Mouse (Mus musculus) right cerebral cortex, postnatal 14 days (tissue): ENCODE data around the gene Adamts1.

Experiments used
- DNase-seq: peaks from one replicate; pipeline ENCODE4 v3.0.0; 2022

The Adamts1 gene

DNA sequence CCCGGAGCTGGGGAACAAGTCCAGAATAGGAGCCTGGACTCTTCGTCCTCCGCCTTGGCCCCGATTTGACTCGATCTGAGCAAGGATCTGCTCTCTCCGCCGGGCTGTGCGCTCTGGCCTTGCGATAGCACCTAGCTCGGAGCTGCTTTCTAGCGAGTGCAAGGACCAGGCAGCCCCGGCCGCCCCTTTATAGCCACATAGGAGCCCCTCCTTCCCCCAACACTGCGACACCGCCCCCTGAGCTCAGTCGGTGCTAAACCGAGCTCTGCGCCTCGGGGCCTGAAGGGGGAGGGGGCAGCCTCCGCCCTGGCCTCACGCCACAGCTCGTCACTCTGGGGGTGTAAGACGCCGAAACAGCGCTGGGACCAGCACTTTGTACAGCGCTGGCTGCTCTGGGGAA, at the start of gene Adamts1:
Gene Adamts1 (minus strand): TSS at position 160 of the 400 bp plus-strand sequence.
- peak; percentile 70 for DNase-seq

DNA sequence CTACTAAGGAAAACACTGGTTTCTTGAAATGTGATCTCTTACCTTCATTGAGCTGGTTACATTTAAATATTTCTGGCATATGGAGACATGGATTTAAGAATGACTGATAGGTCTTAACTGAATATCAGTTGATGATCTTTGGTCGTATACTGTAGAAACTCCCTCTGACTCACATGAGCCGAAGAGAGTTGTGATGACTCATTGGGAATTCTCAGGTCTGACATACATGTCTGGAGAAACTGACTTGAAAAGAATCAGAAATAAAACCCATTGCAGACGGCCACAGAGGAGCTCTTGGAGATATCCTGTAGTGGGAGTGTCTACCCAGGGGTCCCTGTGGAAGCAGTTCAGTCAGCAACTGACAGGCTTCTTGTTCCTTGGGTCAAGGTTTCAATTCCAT, 24.2 kb upstream of the Adamts1 start:
- no peak for DNase-seq

DNA sequence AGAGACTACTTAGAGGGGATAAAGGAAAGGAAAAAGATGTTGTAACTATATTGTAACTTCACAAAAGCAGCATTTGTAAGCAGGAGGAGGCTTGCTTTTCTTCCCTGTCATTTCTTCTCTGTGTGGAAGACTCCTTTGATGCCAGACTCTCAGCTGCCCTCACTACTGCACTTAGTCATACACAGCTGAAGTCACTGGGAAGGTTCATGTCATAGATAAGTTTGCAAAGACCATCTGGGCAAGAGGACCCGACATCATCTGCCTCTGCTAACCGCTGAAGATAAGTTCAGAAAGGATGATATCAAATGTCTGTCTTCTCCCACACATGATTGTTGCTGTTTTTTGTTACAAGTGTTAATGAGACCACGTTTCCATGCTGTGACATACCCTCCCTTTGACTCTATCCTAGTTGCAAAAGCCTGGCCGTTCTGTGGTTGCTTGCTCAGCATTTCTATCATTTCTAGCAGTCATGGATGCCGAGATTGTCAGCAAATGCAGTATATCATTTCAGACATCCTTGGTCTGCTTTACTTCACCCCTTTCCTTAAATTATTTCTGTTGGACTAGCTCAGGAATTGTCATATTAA, 19.5 kb upstream of the Adamts1 start:
- DNase-seq, result no peak

DNA sequence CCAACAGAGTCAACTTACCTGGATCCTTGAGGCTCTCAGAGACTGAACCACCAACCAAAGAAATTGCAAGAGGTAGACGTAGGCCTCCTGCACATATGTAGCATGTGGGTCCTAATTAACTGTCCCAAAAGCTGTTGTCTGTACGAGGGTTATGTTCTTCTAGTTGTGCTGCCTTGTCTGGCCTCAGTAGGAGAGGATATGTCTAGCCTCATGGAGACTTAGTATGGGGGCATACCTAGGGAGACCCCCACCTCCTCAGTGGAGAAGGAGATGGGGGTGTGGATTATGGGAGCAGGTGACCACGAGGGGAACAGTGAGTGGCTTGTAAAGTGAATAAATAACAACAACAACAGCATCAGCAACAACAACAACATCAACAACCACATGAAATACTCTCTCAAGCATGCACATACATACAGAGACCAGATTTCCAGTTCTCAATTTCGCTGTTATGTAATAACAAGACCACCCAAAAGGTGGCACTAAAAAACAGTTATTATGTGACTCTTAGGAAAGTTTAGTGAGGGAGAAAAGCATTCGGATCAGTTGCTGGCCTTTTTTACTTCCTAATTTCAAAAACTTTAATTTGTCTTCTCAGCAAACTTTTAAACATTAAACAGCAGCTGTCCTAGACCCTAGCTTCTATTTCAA, 17.0 kb upstream of the Adamts1 start:
- DNase-seq, result no peak

DNA sequence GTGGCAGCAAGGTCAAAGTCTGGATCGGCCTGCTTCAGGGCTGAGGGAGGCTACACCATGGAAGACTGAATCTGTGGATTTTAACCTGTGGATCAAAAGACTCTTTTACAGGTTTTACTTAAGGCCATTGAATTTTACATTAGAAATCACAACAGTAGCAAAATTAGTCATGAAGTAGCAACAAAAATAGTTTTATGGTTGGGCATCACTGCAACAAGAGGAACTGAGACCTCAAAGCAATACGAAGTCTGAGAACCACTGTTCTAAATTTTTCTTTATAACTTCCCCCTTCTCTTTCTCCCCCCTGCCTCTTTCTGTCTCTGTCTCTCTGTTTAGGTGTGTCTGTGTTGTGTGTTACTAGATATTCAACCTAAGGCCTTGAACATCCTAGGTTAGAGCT, 11.2 kb upstream of the Adamts1 start:
- no peak for DNase-seq

DNA sequence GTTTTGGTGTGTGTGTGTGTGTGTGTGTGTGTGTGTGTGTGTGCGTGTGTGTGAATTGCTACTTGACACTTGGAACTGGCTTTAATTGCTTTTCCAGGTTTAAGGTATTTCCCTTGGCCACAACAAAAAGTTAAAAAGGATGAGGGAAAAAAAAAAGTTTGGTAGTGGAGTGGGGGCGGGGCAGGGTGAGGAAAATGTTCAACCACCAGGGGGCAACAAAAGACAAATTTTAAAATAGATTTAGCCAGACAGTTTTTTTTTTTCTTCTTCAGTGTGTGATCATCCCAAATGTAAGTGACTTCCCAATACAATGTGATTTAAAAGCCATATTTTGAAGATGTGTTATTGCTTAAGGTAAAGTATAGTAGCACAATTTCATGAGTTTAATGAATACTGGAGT, 4.7 kb upstream of the Adamts1 start:
- peak; percentile 54 for DNase-seq

DNA sequence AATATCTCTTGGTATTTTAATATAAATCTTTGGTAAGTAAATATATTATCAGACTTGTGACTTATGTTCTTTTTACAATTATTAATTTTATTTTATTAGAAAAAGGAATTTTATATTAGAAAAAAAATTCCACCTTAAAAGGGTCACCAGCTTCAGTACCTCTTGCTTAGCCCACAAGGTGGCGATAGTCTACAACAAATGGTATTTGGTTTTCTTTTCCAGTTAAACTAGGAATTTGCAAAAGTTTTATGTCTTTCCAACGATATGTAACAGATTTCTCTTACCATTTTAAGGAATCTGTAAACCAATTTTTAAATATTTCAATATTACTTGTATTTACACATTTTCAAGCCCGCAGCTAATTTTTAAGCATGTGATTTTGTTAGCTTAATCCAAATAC, 4.2 kb upstream of the Adamts1 start:
- peak; percentile 77 for DNase-seq

DNA sequence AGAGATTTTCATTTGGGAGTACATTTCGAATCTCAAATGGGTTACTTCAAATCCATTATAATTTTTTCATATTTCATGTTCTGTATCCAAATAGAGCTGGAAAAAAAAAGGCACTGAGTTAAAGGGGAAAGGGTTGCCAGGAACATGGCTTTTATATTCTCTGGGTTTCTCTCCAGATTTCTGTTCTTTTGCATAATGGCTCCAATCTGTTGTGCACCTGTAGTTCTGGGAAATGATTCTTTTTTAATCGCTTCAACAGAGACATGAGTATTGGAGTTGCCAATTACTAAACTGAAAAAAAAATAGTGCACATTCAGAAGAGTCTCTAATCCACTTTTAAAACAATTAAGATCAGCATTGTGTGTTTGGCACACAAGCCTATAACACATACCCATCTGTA, 2.7 kb upstream of the Adamts1 start:
- no peak for DNase-seq

DNA sequence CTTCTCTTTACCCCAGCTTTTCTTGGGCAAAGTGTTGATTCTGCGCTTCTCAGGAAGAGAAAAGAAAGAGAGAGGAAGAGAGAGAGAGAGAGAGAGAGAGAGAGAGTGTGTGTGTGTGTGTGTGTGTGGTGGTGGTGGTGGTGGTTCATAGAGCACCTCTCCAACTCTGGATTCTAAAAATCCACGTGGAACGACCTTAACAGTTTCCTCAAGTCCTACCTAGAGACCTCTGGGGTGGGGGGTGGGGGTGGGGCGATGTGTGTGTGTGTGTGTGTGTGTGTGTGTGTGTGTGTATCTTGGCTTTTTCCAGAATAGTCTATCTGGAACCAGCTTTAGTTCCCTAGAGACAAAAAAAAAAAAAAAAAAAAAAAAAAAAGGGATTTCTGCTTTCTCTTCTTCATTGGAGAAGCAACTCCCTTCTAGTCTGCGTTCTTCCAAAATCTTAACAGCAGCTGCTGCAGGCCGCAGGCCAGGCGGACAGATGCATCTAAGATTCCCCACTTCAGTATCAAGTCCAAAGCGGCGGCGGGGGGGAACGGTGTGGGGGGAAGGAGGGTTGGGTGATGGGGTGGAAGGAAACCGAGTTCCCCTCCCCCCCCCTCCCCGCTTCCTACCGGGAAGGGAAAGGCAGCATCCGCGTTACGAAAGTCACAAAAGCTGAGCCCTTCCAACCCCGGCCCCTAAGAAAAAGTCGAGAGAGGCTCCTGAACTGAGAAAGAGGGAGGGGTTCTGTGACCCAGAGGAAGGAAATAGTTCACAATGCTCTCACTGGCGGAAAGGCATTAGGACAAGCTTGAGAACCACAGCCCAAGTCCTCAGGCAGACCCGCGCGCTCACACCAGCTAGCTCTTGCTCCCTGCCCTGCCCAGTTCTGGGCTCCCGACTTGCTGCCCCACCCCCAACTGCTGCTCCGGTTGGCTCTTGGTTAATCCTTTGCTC, 969 bp upstream of the Adamts1 start:
- DNase-seq, result peak; percentile 43

DNA sequence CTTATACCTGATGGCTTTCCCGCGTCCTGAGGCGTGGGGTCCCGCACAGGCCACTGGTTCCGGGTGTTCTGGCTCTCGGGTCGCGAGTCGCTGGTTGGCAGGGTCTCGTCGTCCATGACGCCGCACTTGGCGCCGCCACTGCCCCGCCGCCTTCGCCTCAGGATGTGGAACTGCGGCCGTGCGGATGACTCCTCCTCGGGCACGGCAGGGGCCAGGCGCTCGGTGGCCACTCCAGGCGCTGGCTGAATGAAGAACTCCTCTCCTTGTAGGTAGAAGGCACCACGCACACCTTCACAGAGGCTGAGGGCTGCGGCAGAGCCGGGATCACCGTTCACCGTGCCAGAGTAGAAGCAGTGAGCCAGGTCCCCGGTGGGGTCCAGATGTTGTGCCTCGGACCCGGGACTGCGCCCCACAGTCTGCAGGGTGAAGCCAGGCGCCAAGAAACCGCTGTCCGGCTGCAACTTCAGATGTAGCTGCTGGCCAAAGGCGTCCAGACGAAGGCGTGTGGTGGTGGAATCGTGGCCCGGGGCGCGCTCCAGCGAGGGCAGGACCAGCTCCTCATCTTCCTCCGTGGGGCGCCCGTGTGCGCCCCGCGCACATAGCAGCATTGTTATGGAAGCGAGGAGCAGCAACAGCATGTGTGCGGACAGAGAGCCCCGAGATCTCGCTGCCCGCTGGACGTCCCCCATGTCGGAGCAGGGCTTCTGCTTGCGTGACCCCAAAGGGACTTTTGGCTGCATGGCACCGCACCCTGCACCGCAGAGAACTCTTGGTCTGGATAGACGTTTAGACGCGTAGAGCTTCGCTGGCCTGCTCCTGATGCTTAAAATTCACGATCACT, 722 bp downstream of the Adamts1 start:
- DNase-seq, result peak; percentile 30

DNA sequence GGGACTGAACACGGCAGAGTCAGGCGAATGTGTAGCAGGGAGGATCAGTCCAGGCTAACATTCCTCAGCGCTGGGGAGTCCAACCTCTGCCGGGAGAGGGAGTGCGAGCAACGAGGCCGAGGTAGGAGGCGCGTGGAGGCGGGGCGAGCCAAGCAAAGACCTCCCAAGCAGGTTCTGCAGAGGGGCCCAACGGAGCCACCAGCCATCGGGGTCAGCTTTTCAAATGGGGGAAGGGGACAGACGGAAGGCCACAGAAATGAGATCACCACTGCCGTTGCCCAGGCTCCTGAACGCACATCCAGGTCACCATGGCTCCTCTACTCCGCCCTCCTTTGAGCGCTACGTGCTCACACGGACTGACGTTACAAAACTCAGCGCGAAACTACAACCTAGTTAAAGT, 1.7 kb downstream of the Adamts1 start:
- DNase-seq, result peak; percentile 72

DNA sequence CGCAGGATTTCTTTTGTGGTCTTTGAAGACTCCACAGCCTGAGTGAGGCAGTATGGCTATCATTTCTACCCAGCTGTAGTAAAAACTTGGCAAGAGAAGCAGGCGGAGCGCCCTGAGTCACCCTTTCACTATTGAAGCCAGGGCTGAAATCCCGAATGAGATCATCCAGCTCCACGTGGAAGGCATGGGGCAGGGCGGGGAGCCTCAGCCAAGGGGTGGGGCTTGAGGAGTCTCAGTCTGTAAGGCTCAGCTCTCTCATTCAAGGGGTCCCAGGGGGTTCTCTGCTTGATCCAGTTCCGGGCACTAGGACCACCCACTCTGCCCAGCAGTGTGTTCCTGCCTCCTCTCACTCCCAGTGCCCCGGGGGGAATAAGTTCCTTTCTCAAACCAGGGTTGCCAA, 2.2 kb downstream of the Adamts1 start:
- DNase-seq, result peak; percentile 66

DNA sequence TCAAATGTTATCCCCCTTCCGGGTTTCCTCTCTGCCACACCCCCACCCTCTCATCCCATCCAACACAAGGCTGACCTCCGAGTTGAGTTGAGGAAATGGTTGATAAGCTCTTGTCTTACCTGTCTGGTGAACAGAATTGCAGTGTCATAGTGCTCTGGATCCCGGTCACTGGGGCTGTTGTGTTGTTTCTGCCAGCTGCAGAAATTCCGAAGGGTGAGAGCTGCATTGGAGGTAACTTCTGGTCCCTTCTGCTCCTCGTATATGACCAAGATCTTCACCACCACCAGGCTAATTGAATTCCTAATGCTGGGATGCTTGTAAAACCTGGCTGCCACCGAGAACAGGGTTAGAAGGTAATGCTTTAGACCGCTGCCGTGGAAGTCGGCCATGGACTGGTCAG, 2.9 kb downstream of the Adamts1 start:
- no peak for DNase-seq

DNA sequence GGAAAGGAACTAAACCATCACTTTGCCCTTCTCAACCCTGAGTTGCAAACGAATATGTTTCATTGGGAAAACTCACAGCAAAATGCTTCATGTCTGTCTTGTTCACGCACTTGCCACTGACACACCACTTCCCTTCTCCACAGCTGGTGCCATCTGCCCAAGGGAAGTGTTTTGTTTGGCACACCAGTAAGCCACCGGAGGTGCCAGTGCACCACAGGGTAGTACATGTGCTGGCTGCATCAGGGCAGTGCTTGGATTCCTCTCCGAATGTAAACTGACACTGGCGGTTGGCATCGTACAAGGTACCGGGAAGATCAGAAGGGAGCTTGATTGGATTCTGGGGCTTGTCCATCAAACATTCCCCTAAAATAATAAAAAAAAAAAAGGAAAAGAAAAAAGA, 4.6 kb downstream of the Adamts1 start:
- DNase-seq, result no peak

DNA sequence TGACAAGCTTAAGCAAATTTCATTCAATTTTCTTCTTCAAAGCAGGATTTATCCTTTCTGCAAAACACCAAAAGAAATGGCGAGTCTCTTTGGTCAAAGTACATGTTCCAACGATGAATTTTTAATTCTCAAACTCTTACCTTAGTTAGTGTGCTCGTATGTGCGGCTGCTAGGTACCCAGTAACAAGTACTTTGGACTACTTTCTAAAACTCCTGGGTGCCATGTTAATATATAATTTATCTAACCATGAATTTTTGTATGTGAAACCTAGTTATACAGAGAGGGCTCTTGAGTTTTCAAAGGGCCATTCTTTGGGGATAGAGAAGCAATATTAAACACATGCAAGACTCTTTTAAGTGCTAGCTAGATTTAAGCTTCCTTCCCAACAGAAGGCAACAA, 5.8 kb downstream of the Adamts1 start:
- no peak for DNase-seq

DNA sequence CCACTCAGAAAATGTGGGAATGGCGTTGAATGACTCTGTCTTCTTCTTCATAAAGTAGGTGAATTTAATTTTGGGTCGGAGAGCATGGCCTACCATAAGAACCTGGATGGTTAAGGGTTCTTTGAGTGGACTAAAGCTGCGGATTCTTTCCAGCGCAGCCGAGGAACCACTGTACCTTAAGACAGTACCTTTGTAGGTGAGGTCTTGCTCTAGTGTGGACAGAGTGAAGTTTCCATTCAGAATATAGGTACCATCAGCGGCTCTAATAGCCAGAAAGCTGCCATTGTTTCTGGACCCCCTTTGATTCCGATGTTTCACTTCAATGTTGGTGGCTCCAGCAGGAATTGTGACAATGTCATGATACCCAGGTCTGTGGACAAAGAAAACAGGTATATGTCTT, 7.2 kb downstream of the Adamts1 start:
- DNase-seq, result no peak

DNA sequence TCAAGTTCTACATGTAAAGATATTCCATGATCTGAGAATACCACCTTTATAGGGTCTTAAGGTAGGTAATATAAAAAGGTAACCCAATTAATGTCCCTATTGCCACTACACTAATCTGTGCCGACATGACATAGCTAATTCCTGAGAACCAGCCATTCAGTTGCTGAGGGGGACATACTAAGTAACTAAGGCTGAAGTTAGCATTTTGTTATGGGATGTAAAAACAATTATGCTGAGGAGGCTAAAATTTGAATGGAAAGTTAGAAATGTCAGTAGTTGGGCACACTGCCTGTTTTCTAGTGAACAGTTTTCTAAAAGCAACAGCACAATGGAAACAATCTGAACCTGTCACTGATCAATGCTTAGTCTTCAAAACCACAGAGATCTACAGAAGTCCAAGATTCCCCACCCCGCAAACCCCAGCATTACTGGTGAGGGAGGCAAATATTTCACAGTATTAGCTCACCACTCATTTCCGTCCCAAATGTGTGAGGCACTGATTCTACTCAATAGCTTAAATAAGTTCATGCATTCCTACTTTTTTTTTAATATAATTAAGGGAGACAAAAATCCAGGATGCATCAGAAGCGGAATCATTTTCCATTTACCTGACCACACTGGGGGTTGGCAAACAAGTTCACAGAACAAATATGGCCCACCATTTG, 9.6 kb downstream of the Adamts1 start:
- no peak for DNase-seq

DNA sequence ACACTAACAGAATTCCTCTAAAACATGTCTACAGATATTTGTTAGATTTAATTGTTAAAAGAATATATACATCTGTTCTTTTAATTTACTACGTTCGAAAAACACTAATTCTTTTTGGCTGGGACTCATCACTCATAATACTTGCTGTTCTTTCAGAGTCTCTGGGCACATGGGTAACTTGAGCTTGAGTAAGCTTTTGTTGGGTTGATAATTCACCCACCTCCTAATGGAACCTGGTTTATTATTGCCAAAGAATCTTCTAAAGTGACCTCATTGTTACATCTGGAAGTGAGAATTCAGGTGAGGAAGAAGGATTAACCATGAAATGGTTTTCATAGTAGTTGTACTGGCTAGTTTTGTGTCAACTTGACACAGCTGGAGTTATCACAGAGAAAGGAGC, 21.8 kb downstream of the Adamts1 start:
- no peak for DNase-seq

DNA sequence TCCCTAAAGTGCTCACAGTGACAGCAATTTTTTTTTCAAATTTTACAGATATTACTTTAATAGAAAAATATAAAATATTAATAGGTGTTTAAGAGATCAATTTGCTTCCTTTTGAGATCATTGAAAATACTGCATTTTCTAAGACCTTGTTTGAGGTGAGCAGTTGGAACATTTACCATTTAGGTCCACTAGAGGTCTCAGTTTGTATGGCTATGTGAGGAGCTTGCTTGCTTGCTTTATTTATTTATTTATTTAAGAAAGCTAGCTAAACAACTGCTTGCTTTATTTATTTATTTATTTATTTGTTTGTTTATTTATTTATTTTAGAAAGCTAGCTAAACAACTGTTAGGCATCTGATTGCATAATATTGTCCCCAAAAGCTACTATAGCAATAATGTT, 23.1 kb downstream of the Adamts1 start:
- no peak for DNase-seq

DNA sequence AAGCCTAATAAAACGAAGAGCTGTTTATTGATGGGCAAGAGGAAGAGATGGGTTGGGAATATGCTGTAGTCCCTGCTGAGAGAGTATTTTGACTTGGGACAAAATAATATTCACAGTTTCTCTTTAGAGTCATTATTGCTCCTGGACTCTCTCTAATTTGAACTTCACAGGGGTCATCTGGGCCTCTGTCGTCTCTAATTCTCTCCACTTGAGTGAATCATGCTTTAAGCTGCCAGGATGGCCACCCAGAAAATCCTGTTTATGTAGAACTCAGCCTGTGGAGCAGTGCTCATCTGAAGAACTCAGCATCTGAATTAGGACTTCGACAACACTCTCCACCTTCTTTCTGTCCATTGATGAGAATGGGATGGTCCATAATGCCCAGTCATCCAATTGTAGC, 30.6 kb downstream of the Adamts1 start:
- no peak for DNase-seq

DNA sequence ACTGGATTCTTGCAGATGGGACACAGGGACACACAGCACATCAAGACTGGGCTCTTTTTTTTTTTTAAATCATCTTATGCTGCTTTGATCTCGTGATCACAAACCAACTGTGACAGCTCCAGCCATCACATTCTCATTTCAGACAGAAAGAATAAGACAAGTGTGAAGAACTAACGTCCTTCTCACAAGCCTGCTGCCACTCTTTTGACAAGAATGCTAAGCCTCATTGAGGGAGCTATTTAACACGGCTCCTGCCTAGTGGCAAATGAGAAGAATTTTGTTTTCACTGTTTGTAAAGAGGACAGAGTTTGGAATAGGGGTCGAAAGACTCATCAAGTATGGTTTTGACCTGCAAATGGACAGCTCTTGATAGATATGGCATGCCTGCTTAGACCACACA, 35.6 kb downstream of the Adamts1 start:
- no peak for DNase-seq

DNA sequence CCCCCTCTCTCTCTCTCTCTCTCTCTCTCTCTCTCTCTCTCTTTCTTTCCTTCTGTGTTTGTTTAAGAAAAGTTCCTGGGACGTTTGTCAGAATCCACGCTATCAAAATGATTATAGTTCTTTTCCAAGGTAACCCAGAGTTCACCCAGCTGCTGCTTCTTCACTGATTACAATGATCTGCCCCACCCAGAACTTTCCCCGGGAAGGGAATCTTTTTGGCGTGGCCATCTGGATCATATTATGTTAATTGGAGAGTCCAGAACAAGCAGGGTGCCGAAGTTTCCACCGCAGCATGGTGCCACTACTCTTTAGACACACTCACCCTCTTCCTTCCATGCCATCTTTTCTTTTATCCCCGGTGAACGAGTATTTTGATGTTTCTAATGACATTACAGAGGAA, 37.2 kb downstream of the Adamts1 start:
- DNase-seq, result no peak

DNA sequence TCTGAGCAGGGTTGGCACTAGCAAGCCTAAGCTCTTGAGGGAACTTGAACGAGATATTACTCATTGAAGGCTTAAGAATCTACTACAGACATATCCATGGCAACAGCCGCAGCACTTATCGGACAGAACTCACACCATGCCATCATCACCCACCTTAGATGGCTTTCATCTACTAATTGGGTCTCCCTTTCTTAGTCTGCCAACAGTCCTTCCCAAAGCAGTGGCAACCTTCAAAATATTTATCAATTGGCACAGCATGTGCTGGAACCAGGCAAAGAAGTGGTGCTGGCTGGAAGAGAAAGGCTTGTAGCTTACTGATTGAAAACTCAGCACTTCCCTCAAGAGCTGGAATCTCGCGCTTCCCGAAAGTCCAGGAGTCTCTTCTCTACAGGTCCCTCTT, 37.7 kb downstream of the Adamts1 start:
- DNase-seq, result no peak
